Mouse (Mus musculus) ovary, postnatal 14 days (tissue): ENCODE results near the gene Man1c1.

Source experiments
- DNase-seq: peaks from one replicate; pipeline ENCODE4 v3.0.0; 2022; ENCODE audit warnings: low spot score

Man1c1 gene

DNA sequence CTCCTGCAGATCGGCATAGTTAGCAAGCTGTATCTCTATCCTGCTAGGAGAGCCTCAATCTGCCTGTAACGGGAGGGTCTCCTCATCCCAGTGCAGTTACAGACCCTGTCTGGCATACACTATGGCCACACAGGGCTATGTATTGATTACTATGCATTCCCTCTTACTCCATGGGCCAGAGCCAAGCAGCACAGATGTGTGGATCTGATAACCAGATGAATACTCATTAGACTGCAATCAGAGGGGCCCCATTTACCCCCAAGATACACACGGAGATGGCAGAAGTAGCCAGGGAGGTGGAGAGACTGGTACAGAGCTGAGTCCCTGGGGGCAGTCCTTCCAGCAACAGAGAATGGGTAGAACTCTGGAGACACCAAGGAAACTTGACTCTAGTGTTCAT, 101.5 kb downstream of the Man1c1 start:
- DNase-seq = no peak

DNA sequence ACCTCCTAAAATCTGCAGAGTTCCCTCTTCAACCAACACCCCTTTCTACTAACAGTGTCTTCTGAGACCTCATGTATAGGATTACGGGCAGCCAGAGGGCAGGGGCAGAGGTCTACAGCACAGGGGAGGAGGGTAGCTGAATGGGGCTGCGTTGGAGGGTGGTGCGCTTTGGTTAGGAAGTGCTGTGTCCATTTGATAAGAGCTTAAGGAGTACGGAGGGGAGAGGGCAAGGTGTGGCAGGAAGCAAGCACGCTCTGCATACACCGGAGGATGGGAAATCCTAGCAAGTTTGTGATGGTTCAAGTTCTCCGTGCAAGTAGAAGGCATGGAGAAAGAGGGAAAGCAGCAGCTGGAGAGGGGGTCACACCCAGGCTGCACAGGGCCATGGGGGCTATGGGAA, 102.1 kb downstream of the Man1c1 start:
- DNase-seq = no peak

DNA sequence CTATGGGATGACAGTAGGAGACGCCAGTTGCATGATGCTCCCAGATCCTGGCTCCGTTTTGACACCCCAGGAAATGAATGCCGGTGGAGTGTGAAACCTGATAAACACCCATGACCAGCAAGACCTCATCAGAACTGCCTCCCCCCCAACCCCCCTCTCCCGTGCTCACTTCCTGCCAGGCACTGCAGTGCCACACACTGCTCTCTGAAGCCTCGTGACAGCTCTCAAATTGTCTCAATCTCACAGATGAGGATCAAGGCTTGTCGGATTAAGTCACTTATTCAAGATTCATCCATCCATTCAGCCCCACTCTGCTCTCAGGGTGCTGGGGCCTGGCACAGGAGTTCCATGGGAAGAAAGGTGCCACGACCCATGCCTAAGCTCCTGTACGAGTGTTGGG, 102.7 kb downstream of the Man1c1 start:
- no peak for DNase-seq

DNA sequence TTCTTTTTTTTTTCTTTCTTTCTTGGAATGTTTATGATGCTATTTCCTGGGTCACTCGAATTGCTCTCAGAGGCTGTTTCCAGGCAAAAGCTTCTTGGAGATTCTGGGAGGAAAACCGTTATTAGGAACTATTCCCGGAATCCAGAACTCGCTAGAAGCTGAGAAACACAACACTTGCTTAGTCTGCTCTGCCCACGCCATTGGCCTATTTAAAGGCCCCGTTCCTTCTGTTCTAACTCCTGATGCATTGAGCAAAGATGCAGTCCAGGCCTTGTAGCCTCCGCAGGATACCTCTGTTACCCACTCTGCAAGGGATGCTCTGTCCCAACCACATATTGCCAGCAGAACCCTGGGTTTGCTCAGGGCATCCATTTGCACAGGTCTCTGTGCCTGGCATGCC, 103.3 kb downstream of the Man1c1 start:
- no peak for DNase-seq

- no peak for DNase-seq
Observed at GRCm38 (mm10) chr4:134600060-134600459, 104.0 kb downstream of the Man1c1 start.

DNA sequence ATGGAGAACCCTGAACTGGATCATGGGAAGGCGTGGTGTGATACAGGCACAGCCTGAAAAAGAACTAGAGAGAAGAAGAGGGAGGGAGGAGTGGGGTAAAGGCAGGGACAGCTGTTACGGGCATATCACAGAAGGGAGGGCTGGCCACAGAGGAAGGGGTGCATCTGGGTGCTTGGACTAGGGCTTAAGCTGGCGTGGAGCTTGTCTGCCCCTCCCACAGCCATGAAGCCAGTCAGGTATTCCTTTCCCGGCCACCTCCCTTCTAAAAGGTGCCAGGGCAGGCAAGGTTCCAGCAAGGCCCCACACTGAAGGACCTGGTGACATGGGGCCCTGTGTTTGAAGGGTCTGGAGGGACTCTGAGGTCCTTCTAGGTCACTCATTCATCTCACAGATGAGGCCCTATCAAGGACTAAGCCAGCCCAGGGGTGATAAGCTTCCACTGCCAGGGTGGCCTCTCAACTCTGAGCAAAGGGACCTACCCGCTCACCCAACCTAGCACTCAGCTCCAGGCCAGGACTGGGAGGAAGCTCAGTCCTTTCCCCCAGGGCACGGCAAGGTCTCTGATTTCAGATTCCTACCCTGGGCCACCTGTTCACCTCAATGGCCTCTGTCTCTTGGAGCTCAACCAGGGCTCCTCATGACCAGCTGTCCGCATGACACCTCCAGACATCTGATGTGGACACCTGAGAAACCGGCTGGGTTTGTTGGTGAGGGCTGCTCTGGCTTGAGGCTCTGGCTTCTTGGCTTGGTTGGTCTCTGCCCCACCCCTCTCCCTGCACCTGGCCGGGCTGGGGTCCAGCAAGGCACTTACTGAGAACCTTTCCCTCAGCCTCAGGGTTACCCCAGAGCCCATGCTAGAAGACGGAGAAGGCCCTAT, 107.0 kb downstream of the Man1c1 start:
- DNase-seq = no peak

GRCm38 (mm10) chr4:134594731-134595439, 109.2 kb downstream of the Man1c1 start:
- DNase-seq = no peak

DNA sequence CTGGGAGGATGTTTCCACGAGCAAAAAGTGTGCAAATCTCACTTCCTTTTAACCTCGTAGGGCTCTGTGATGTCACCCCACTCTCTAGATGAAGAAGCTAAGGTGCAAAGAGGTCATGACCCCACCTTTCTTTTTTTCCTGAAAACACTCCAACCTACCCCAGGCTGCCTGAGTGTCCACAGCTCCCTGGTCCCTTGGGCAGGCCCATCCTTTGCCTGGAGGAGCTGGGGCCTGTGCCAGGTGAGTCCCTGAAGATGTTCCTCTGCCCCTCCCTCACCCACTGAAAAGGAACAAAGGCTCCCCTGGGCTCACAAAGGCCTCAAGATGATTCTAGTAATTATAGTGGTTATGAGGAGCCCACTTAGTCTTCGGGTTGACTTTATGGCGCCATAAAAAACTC, 111.6 kb downstream of the Man1c1 start:
- no peak for DNase-seq

- DNase-seq = peak; percentile 70
Observed at GRCm38 (mm10) chr4:134591506-134592061, 112.5 kb downstream of the Man1c1 start.

GRCm38 (mm10) chr4:134590227-134590926, 113.7 kb downstream of the Man1c1 start:
- no peak for DNase-seq

- no peak for DNase-seq
Observed at GRCm38 (mm10) chr4:134589786-134590185, 114.3 kb downstream of the Man1c1 start.

DNA sequence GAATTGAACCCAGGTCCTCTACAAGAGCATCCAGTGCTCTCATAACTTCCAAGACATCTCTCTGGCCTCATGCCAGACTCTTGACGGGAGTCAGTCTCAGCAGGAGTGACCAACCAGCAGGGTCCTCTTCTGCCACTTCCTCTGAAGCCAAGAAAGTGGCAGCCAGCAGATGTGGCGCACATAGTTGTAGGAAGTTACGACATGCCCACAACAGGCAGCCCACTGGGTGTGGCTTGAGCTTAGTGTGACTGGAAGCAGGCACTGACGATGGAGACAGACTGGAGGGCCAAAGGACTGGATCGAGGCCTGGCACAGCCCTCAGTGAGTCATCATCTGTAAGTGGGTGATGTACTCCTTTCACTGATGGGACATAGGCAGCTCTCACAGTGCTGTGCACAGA, 115.1 kb downstream of the Man1c1 start:
- no peak for DNase-seq

DNA sequence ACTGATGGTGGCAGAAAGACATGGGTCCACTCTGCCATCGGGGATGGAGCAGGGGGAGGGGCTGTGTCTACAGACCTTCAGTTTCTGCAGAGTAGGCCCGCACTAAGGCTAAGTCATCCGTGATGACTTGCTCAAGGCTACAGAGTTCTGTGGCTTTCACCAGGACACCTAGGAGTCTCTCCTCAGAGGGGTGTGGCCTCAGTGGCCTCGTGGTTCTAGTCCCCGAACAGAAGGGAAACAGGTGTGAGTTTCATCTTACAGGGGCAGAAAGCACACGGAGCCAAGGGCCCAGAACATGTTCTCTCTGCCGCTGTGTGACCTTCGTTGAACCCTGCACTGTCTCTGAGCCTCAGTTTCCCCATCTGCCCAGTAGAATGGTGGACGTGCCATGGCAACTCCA, 115.8 kb downstream of the Man1c1 start:
- no peak for DNase-seq

- no peak for DNase-seq
Observed at GRCm38 (mm10) chr4:134587636-134588197, 116.4 kb downstream of the Man1c1 start.

DNA sequence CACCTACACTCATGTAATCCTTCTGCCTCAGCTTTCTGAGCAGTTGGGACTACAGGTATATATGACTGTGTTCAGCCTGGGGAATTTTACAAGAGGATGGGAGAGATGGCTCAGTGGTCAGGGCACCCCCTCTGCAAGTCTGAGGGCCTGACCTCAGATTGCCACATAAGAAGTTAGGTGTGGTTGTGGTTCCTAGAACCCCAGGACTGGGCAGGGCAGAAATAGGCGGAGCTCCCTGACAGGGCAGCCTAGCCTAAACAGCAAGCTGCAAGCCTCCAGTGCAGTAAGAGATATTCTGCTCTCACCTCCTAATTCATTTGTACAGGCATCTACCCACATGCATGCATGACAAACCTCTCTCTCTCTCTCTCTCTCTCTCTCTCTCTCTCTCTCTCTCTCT, 117.5 kb downstream of the Man1c1 start:
- no peak for DNase-seq

GRCm38 (mm10) chr4:134586126-134586525, 118.0 kb downstream of the Man1c1 start:
- no peak for DNase-seq

- DNase-seq = no peak
Observed at GRCm38 (mm10) chr4:134583513-134583912, 120.6 kb downstream of the Man1c1 start.

- no peak for DNase-seq
Observed at GRCm38 (mm10) chr4:134581365-134581764, 122.7 kb downstream of the Man1c1 start.

GRCm38 (mm10) chr4:134580351-134581148, 123.5 kb downstream of the Man1c1 start:
- DNase-seq = no peak

- no peak for DNase-seq
Observed at GRCm38 (mm10) chr4:134579620-134580019, 124.5 kb downstream of the Man1c1 start.

DNA sequence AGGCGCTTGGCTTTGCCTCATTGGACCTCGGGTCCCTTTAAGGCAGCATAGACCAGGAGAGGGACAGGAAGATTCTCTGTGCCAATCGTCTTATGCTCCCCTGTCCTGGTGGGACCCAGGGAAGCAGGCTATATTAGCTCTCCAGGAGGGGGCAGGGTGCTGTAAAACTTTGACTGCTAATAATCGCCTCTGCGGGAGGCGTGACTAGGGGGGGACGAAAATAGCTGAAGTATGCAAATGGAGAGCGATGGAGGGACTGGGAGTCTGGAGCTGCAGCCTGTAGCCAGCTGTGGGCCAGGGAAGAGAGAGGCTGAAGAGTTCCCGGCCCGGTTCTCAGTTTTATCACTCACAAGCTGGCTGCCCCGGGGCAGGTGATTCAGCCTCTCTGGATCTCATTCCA, 124.9 kb downstream of the Man1c1 start:
- DNase-seq = no peak
